Mouse (Mus musculus): ENCODE data around the gene Twist2.

Gene Twist2

DNA sequence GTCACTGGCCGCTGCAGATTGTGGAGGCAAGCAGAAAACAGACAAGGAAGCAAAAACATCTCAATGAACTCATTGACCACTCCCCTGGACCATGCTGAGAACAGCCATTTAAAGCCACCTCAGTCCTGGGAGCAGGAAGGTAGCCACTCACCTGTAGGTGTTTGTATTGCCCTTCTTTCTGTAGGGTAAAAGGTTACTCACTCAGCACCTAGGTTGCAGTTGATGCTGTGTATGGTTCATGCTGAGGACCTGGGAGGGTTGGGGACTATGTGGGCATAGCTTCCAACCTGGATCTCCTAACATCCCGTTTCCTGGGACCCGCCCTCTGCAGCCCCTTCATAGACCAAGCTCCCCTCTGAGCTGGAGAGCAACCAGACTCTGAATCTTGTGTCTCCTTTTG, 14.8 kb downstream of the Twist2 start:
- in situ Hi-C loops (cut with MboI; ENCODE audit: unreplicated experiment in 2 of 2): no loop called here

DNA sequence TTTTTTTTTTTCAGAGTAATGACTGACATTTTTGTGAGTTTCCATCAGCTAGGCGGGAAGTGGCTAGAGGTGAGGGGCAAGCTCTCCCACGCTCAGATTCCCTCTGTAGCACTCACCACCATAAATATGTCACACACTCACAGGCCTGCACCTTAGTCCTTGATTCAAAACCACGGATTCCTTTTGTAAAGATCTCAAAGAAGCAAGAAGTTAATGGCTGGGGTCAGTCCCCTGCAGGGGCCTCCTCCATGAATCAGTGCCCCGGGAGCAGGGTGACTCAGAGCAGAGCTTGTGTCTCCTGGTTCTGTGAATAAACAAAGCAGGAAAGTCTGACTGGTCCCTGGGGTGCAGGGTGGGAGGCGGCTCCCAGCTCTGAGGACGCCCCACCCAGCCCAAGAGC, 15.3 kb downstream of the Twist2 start:
- in situ Hi-C loops (cut with MboI; ENCODE audit: unreplicated experiment in 2 of 2): no loop called here

DNA sequence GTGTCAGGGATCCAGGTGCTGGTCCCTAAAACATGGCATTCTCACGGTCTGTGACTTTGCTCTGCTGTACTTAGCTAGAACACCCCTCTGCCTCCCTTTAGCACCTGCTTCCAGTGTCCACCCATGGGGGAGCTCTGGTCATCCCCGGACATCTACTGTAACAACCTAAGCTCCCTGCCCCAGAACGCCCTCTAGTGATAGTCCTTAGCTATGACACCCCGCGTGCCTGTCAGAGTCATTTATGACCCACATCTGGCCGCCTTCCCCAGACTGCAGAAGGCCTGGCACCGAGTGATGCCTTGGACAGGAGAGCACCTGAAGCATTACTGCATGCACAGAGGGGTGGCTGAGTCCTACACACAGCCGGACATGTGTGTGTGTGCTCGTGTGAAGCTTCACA, 18.0 kb downstream of the Twist2 start:
- in situ Hi-C loops (cut with MboI; ENCODE audit: unreplicated experiment in 2 of 2): no loop called here

DNA sequence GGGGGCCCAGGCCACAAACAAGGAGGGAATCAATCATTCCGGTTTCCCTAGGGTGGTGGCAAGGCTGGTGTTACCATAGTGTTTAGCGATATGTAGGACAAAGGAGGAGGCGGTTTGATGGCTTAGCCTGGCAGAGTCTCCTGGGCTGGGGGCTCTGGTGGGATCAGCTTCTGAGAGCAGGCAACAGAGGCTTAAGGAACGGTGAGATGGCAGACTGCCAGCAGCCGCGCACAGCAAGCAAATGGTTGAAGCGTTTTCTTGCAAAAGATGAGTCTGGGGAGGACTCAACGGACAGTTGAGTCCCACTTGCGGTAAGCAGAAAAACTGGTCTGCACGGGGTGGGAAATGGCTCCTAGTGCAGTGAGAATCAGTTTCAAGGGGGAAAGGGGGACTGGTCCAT, 19.3 kb downstream of the Twist2 start:
- in situ Hi-C loops (cut with MboI; ENCODE audit: unreplicated experiment in 2 of 2): no loop called here

DNA sequence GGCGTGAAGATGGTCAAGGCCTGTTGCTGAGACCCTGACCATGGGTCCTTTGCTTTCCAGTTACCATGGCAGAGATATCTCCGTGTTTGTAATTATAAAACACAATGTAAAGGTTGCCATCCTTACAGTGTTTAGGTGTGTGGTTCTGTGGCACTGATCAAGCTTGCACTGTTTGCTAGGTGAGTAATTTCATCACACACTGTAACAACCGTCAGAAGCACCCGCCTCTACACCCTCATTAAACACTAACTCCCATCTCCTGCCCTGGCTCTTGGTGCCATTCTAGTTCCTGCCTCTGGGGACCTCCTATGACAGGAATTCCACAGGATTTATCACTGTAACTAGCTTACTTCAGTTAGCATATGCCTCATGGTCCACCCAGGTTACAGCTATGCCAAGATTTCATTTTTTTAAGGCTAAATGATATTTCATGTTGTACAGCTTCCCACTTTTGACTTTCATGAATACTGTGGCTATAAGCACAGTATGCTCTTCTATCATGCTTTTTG, 21.1 kb downstream of the Twist2 start:
- in situ Hi-C loops (cut with MboI; ENCODE audit: unreplicated experiment in 2 of 2): no loop called here

DNA sequence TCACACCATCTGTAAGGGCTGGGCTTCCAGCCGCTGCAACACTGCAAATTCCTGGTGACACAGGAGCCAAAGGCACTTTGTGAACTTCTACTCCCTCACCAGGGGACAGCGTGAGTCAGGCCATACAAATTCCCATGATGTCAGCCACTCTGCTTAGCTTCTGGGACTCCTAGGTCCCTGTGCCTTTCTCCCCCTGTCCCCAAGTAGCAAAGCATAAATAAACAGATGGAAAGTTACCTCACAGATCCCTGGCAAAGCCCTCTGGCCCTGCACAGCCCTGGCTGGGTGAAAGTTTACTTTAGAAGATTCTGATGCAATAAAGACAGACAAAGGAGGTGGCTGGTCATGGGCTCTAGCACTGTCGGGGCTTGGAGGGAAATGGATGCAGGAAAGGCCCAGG, 22.3 kb downstream of the Twist2 start:
- in situ Hi-C loops (cut with MboI; ENCODE audit: unreplicated experiment in 2 of 2): no loop called here

DNA sequence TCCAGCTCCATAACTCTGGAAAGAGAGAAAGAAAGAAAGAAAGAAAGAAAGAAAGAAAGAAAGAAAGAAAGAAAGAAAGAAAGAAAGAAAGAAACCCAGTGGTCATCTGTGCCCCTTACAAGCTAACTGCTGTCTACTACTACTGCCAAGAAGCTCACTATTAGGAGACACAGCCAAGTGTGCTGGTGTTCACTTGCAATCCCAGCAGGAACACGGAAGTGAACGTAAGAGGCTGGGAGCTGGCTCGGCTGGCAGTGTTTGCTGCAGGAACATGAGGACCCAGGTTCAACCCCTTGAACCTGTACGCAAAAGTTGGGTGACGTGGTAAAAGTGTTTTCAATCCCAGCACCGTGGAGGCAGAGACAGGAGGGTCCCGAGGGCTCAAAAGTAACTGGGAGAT, 22.7 kb downstream of the Twist2 start:
- in situ Hi-C loops (cut with MboI; ENCODE audit: unreplicated experiment in 2 of 2): no loop called here

DNA sequence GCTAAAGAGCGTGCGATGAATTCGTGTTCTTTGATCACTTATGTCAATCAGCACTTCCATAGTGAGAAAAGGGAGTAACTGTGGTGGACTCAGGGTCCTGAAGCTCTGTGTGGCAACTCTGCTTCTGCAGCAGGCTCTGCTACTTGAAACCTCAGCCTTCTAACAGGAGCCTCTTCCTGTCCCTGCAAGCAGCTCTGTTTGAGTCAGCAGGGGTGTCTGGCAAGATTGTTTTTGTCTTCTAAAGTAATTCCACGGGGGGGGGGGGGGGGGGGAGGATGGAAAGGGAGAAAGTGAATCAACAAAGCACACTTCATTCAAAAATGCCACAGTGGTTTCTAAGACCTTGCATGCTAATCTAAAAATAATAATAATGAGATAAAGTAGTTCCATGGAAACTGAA, 24.0 kb downstream of the Twist2 start:
- in situ Hi-C loops (cut with MboI; ENCODE audit: unreplicated experiment in 2 of 2): no loop called here

DNA sequence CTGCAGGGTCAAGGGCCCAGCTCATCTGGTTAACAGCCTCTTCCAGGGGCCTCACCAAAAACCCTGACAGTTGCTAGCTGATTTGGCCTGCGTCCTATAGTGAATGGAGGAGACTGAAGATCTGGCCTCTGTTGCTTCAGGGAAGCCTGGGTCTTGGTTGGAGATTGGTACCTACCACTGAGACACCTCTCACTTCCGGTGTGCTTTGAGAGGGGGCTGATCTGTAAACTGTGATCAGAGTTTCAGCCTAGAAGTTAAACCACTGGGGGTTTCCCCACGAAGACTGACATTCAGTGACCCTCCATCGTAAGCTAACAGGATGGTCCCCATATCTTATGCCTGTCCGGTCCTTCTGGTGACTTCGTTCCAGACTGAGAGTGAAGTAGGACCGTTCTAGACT, 30.7 kb downstream of the Twist2 start:
- in situ Hi-C loops (cut with MboI; ENCODE audit: unreplicated experiment in 2 of 2): no loop called here

DNA sequence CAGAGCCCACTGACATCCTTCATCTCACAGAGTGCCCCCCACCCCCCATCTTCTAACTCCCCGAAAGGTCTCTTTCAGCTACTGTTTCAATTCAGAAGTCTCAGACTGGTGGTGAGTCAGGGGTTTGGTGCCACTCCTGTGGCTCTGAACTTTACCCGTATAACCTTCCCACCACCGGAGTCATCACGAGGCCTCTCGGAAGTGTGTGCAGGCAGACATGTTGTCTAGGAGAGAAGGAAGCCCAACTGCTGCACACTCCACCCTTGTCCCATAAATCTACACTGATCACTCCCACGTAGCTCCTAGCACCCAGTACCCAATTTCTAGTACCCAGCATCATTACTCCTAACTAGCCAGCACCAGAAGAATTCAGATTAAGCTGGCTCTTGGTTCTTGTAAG, 38.3 kb downstream of the Twist2 start:
- in situ Hi-C loops (cut with MboI; ENCODE audit: unreplicated experiment in 2 of 2): no loop called here

DNA sequence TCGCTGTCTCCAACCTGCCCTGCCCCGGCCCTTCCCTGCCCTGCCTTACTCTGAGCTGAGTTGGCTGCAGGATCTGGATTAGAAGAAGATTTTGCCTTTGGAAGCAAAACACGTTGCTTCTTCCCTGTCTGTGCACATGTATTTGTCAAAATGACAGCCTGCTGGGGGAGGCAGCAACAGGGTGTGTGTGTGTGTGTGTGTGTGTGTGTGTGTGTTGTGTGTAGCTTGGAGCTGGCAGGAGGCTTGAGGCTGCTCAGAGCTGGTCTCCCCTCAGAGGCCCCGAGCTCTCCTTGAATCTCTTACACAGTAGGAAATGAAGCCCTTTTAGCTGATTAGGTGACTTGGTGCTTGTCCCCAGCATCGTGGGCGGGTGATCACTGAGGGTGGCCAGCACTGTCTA, 38.7 kb downstream of the Twist2 start:
- in situ Hi-C loops (cut with MboI; ENCODE audit: unreplicated experiment in 2 of 2): no loop called here

DNA sequence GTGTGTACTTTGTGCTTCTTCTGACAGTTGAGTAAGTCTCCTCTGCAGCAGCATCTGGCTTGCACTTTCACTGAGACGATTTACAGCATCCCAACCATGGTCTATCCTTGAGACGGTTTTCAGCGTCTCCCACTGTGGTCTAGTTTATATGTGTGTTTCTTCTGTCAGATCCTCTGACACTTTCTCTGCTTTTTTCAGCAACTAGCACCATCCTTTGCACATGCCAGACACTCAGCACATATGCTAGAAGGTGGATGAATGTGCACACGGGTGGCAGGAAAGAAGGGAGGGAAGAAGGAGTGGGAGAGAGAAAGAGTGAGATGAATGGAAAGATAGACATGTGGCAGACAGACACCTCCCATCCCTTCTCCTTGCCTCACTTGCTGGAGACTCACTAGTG, 43.0 kb downstream of the Twist2 start:
- in situ Hi-C loops (cut with MboI; ENCODE audit: unreplicated experiment in 2 of 2): no loop called here

DNA sequence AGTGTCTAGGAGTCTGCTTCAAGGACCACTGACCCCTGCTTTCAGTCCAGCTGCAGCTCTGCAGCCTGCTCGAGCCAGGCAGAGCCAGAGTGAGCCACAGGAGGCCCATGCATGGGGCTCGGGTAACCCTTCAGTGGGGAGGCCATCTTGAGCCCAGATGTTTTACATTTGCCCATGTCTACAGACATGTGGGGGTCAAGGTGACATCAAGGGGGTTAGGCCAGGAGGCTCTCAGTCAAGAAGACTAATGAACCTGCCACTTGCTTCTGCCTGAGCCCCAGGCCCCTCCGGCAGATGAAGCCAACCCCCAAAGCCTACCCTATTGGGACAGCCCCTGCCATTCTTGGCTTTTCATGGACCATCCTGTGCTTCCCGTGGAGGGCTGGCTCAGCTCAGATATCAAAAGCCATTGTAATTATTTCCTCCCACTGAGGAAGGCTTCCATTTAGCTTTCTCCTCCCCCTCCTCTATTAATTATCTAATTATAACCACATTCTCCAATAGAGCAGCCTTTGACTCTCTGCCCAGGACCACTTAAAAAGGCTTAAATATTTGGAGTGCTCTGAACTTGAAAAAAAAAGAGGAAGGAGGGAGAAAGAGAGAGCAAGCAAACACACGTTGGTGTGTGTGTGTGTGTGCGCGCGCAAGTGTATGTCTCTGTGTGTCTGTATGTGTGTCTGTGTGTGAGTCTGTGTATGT, 43.6 kb downstream of the Twist2 start:
- in situ Hi-C loops (cut with MboI; ENCODE audit: unreplicated experiment in 2 of 2): no loop called here

DNA sequence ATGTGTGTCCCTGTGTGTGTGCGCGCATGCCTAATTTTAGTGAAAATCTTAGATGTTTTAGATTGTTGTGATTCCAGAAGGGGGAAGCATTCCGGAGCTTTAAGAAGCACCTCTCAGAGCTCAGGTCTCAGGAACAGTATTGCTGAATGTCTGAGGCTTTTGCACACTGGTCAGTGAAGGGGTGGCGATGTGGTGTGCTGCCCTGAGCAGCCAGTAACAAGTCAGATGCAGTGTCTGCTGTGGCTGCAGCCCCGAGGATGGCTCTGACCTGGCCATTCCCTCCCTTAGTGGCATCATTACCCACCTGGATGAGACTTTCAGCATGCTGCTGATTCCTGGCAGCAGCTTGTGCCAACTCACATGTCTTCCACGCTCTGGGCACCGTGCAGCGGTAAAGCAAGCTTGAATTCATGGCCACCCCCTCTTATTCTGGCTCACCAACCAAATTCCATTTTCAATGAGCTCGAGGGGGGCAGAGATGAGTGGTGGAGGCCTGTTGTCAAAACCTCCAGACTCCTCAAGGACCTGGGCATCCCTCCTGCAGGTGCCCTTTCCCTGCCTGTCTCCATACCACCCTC, 44.2 kb downstream of the Twist2 start:
- in situ Hi-C loops (cut with MboI; ENCODE audit: unreplicated experiment in 2 of 2): no loop called here

DNA sequence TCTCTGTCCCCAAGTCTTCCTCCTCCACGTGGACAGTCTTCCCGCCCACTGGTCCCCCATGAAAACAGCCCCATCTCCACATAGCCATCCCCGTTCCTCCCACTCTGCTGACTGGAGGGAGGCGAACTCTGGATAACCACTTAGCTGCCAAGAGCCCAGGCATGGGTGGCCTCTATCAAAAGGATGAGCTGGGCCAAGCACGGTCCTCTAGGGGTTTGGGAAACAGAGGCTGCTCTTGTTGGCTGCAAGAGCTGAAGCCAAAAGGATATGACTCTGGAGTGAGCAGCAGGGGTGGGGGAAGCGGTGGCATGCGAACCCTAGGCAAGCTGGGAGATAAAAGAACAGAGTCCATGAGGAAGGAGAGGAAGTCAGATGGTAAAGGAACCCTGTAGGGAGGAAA, 50.0 kb downstream of the Twist2 start:
- in situ Hi-C loops (cut with MboI; ENCODE audit: unreplicated experiment in 2 of 2): no loop called here

DNA sequence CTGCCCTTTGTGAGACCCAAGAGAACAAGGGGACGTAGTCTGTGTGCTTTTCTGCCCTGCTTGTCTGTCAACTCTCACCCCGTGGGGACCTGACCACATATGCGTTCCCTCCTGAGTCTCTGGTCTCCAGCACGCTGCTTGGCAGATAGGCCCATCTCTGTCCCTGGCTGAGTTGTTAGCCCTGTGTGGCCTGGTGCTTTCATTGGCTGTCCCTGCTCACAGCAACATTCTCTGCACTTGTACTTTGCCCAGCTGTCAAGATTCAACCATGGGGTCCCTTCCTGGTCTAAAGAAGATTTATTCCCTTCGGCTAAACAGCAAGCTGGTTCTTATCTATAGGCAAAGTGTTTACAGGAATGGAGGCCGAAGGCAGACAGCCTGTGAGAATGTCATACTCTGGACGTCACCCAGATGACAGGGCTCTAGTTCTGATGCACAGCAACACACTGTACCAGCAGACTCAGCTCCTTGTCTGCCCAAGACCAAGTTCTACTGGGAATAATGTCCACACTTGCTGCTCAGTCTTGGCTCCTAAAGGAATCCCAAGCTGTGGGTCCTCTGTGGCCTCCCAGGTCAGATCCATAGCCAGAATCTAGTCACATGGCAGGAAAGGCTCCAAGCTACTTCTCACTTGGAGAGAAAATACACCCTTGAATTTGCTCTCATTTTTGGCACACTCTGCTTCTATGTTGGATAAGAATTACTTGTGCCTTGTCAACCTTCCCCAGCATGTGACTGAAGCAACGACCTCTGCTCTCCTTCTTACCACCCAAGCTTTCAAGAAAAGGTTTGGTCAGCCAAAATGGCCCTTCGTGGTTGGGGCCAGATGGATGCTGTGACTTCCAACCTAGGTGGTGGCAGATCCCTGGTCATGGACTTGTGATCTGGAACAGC, 55.8 kb downstream of the Twist2 start:
- in situ Hi-C loops (cut with MboI; ENCODE audit: unreplicated experiment in 2 of 2): no loop called here

DNA sequence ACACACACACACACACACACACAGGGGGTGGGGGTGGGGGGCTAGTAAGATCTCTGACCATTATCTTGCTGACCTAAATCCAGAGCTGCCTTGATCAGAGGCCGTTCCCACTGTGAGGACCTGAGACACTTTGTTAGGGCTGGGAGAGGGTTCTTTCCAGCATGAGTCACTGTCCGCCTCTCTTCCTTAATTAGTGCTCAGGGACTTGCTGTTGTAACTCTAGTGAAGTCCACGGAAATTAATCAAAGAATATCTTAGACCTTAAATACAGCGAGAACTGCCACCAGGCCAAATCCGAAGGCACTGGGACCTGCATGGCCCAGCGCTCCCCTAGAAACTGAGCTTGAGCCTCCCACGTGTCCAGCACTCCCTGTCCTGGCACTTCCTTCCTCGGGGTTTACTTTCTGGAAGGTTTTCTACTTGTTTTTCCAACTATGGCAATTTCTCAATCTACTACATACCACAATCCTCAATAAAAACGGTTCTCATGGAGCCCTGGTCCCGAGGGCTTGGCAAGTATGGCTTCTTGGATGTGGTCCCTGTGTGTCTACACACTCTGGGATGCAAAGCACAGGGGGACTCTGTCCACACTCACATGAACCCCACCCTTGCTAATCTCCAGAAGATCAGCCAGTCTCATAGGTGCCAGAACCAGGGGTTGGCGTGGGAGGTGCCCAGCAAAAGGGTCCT, 57.0 kb downstream of the Twist2 start:
- in situ Hi-C loops (cut with MboI; ENCODE audit: unreplicated experiment in 2 of 2): no loop called here

DNA sequence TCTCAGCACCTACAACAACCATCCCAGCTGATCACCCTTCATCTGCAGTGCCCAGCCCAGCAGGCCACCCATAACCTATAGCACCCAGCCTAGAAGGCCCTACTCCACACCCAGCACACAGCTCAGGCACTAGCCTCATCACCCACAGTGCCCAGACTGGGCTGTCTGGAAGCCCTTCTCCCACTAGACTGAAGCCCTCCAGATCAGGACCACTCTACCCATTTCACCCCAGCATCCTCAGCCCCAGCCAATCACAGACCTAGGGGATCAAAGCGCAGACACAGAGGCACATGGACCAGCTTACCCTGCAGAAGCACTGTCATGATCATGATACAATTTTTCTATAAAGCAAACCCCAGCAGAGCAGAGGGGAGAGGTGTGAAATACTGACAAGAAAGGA, 57.6 kb downstream of the Twist2 start:
- in situ Hi-C loops (cut with MboI; ENCODE audit: unreplicated experiment in 2 of 2): no loop called here

DNA sequence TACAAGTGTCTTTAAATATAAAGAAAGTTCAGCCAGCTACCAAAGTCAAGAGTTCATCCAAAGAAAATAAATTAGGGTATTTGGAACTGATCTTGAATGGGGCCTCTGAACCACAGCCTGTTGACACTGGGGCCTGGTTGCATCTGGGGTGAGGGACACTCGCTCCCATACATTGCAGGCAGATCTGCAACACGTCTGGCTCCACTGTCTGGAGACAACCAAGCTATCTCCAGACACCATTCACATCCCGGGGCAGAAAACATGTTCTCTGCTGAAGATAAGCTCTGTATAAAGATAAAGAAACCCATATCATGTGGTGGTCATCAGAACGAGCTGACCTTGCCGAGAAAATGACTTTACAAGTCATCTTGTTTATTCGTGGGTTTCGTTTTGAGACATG, 60.2 kb downstream of the Twist2 start:
- in situ Hi-C loops (cut with MboI; ENCODE audit: unreplicated experiment in 2 of 2): no loop called here

DNA sequence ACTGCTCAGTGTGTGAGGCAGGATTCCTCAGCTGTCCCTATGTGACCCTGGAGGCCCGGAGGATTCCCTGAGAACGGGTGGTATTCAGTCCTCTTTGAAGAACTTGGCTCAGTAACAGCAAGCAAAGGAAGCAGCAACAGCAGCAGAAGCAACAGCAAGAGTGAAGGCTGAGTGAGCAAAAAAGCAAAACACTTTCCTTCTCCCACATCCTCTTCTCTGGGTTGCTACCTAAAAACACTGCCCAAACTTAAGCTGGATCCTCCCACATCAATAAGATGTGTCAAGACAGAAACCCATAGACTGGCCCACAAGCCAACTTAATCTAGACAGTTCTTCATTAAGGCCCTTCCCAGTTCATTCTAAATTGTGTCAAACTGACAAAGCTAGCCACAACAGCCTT, 64.7 kb downstream of the Twist2 start:
- in situ Hi-C loops (cut with MboI; ENCODE audit: unreplicated experiment in 2 of 2): no loop called here

DNA sequence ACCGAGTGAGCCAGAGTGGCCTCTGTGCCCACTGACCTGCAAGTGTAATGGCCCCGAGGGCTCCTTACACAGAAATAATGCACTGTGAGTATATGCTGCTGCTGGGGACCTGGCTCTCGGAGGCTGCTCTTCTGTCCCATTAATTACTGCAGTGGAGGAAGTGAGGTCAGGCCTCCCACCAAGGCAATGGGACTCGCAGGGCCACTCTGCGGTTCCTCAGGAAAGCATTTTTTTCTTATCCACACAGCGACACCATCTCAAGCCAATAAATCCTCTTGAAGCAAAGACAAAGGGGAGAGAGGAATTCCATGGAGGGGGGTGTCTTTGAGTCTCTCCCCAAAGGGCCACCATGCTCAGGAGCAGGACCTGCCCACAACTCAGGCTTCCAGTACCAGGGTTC, 69.8 kb downstream of the Twist2 start:
- in situ Hi-C loops (cut with MboI; ENCODE audit: unreplicated experiment in 2 of 2): loop anchor here (10.0 kb wide), 1 partner anchor 346 kb away; no protein-coding TSS in a partner anchor
